Mouse (Mus musculus): ENCODE data around the gene Tmem202. TPM values are rescaled to one million over a fixed set of nuclear protein-coding genes. Genes with fewer than 3 reads are reported as not detected.

The Tmem202 gene
- total and polyA plus RNA-seq, 2 experiments from 2014 or later: 0.38 to 1.2 TPM

DNA sequence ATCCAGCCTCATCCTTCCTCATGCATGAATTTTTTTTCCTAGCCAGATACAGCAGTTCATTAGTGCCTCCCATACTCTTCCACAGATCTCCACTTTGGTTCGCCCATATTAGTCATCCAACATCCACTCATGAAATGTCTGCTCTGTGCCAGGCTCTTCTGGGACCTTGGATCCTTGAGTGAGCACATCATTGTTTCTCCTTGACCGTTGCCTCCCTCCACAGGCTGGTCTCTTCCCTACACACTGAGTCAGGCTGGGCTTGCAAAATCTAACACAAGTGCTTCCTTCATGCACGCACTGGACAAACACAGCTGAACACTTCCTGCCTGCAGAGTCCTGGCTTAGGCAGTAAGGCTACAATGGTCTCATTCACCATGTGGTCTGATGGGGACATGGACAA lies 2.0 kb downstream of the Tmem202 start:
- ATAC-seq (no peak), DNase-seq (no peak)
- Histone ChIP-seq H3K4me1 (ENCODE audit: insufficient read depth) (peaks cover 22% of the 10 kb centered on the region), H3K4me2 (ENCODE audit: low read depth) (no peak overlapping the region), H3K9ac (no peak overlapping the region), H3K27me3 (ENCODE audit: insufficient read depth, low read length) (no peaks in the 10 kb centered on the region), H3K9me3 (ENCODE audit: low read length) (no peaks in the 10 kb centered on the region), H3K4me3 (ENCODE audit: low read depth, low read length) (no peak overlapping the region), H3K27ac (ENCODE audit: low read depth, low read length) (no peak overlapping the region), H3K36me3 (ENCODE audit: insufficient read depth) (no peaks in the 10 kb centered on the region)
- 88% methylated on average over 3 of the region's 3 CpGs for WGBS
- TF ChIP-seq CTCF (IDR thresholded peaks at IDR 0.05; ENCODE audit: low read depth): no peak

DNA sequence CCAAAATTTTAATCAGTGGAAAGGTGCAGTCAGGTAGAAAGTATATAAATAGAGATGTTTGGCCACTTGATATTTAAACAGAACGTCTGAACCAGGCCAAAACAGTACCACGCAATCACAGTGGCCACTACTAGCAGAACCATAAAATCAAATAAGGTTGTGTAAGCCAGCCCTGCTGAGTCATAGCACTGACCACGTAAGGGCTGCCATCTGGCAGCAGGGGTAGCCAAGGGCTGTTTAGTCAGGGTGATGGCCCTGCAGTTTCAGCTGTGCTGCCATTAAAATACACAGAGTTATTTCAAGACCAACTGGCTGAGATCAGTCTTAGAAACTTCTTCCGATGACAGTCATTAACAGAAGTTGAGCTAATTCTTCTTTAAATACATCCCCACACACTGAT lies 5.8 kb downstream of the Tmem202 start:
- H3K4me3 ChIP-seq (ENCODE audit: low read depth, low read length): no peak overlapping the region
- H3K27ac ChIP-seq (ENCODE audit: low read depth, low read length): no peak overlapping the region
- ATAC-seq: no peak
- H3K27me3 ChIP-seq (ENCODE audit: insufficient read depth, low read length): no peaks in the 10 kb centered on the region
- no peak overlapping the region for H3K9ac ChIP-seq
- DNase-seq: no peak
- no peaks in the 10 kb centered on the region for H3K36me3 ChIP-seq (ENCODE audit: insufficient read depth)
- H3K9me3 ChIP-seq (ENCODE audit: low read length): no peaks in the 10 kb centered on the region
- TF ChIP-seq CTCF (IDR thresholded peaks at IDR 0.05; ENCODE audit: low read depth): no peak
- H3K4me2 ChIP-seq (ENCODE audit: low read depth): no peak overlapping the region
- WGBS: 56% methylated on average over 4 of the region's 4 CpGs
- H3K4me1 ChIP-seq (ENCODE audit: insufficient read depth): 0 out of 2 replicates have a peak, but pooled peaks cover 1% of the 10 kb centered on the region

DNA sequence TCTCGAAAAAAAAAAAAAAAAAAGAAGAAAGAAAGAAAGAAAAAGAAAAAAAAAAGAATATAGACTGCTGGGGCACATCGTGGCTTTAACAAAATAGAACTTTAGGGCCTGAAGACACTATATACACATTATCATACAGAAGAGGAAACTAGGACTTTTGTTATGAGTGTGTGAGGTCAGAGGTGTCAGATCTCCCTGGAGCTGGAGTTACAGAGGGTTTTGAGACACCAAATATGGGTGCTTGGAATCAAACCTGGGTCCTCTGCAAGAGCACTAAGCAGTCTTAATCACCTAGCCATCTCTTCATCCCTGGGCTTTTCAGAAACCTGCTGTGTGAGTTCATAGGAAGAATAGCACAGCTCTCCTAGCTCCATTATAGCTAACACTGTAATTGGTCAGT lies 6.2 kb downstream of the Tmem202 start:
- 76% methylated on average over 2 of the region's 2 CpGs for WGBS
- no peak overlapping the region for H3K4me3 ChIP-seq (ENCODE audit: low read depth, low read length)

DNA sequence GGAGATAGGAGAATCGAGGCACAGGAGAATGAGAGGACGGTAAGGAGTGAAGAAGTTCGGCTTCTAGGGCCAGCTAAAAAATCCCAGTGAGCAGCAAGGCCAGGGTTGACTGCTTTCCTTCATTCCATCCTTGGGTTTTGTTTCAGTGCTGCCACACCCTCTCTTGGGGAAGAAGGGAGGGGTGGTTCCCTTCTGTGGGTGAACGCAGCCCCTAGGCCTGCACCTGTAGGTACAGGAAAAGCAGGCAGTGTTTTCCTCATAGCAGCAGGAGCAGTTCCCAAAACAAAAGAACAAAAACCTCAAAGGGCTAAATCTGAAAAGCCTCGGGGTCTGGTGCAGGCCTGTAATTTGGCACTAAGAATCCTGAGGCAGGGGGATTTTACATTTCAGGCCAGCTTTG lies 8.0 kb downstream of the Tmem202 start:
- Histone ChIP-seq H3K4me1 (ENCODE audit: insufficient read depth) (no peaks in the 10 kb centered on the region), H3K27me3 (ENCODE audit: insufficient read depth, low read length) (no peaks in the 10 kb centered on the region), H3K9ac (no peak overlapping the region), H3K36me3 (ENCODE audit: insufficient read depth) (no peaks in the 10 kb centered on the region), H3K9me3 (ENCODE audit: low read length) (no peaks in the 10 kb centered on the region), H3K27ac (ENCODE audit: low read depth, low read length) (no peak overlapping the region), H3K4me2 (ENCODE audit: low read depth) (no peak overlapping the region), H3K4me3 (ENCODE audit: low read depth, low read length) (no peak overlapping the region)
- no peak for ATAC-seq
- 20% methylated on average over 5 of the region's 5 CpGs for WGBS
- DNase-seq: no peak
- TF ChIP-seq CTCF (IDR thresholded peaks at IDR 0.05; ENCODE audit: low read depth): no peak

More for the DNA sequence above, 6.2 kb downstream of the Tmem202 start:
- no peak for TF ChIP-seq CTCF (IDR thresholded peaks at IDR 0.05; ENCODE audit: low read depth)
- Histone ChIP-seq H3K4me1 (ENCODE audit: insufficient read depth) (no peaks in the 10 kb centered on the region), H3K36me3 (ENCODE audit: insufficient read depth) (no peaks in the 10 kb centered on the region), H3K9ac (no peak overlapping the region), H3K27ac (ENCODE audit: low read depth, low read length) (no peak overlapping the region), H3K4me2 (ENCODE audit: low read depth) (no peak overlapping the region), H3K9me3 (ENCODE audit: low read length) (no peaks in the 10 kb centered on the region), H3K27me3 (ENCODE audit: insufficient read depth, low read length) (no peaks in the 10 kb centered on the region)
- DNase-seq: no peak
- no peak for ATAC-seq

DNA sequence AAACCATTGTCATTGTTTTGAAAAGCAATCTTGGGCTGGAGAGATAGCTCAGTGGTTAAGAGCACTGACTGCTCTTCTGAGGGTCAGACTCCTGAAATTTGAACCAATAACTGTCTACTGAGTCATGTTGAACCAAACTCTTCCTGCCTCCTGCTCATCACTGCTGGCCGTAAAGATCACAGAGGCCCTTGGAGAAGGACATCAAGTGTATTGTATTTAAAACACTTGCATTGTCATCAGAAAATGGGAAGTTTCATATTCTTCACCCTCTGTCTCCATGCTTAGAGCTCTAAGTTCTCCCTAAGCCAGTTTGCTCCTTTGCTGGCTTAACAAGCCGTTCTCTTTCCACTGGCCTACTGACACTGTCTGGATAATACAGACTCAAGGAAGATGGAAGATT lies 11.4 kb downstream of the Tmem202 start:
- ATAC-seq: no peak
- Histone ChIP-seq H3K4me1 (ENCODE audit: insufficient read depth) (no peaks in the 10 kb centered on the region), H3K27ac (ENCODE audit: low read depth, low read length) (no peak overlapping the region), H3K36me3 (ENCODE audit: insufficient read depth) (no peaks in the 10 kb centered on the region), H3K9me3 (ENCODE audit: low read length) (no peaks in the 10 kb centered on the region), H3K4me2 (ENCODE audit: low read depth) (no peak overlapping the region), H3K9ac (no peak overlapping the region), H3K27me3 (ENCODE audit: insufficient read depth, low read length) (no peaks in the 10 kb centered on the region), H3K4me3 (ENCODE audit: low read depth, low read length) (no peak overlapping the region)
- WGBS: 85% methylated on average over 2 of the region's 2 CpGs
- DNase-seq: no peak
- TF ChIP-seq CTCF (IDR thresholded peaks at IDR 0.05; ENCODE audit: low read depth): no peak

DNA sequence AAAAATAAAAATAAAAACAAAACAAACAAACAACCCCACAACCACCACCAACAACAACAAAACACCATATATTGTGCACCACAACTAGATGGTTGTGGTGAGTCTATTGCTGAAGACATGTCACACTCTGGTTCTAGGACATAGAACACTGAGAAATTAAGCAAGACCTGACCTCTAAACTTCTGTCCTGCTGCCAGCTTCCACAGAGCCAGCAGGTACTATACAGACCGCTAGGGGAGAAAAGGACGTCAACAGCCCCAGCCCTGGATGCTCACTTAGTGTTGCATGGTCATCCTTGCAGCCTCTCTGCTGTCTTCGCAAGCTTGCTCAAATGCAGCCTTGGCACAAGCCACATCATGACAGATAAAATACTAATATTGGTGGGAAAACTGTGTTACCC lies 12.1 kb downstream of the Tmem202 start:
- Histone ChIP-seq H3K27ac (ENCODE audit: low read depth, low read length) (no peak overlapping the region), H3K4me3 (ENCODE audit: low read depth, low read length) (no peak overlapping the region), H3K9me3 (ENCODE audit: low read length) (no peaks in the 10 kb centered on the region), H3K9ac (no peak overlapping the region), H3K27me3 (ENCODE audit: insufficient read depth, low read length) (no peaks in the 10 kb centered on the region), H3K36me3 (ENCODE audit: insufficient read depth) (no peaks in the 10 kb centered on the region), H3K4me2 (ENCODE audit: low read depth) (no peak overlapping the region), H3K4me1 (ENCODE audit: insufficient read depth) (no peaks in the 10 kb centered on the region)
- no peak for TF ChIP-seq CTCF (IDR thresholded peaks at IDR 0.05; ENCODE audit: low read depth)
- ATAC-seq: no peak
- no peak for DNase-seq
- WGBS: 84% methylated on average over 3 of the region's 3 CpGs

DNA sequence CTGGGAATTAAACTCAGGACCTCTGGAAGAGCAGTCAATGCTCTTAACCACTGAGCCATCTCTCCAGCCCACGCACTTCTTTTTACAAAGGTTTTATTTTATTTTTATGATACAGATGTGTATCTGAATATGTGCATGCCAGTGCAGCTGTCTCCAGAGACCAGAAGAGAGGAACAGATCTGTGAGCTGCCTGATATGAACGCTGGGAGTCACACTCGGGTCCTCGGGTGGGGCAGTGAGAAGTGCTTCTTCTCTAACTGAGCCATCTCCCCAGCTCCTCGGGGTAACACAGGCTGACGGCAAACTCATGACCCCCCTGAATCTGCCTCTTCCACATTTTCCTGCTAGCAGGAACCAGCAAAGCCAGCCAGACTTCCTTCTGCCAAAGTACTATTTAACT lies 12.9 kb downstream of the Tmem202 start:
- TF ChIP-seq CTCF (IDR thresholded peaks at IDR 0.05; ENCODE audit: low read depth): no peak
- WGBS: 82% methylated on average over 6 of the region's 6 CpGs
- ATAC-seq: no peak

DNA sequence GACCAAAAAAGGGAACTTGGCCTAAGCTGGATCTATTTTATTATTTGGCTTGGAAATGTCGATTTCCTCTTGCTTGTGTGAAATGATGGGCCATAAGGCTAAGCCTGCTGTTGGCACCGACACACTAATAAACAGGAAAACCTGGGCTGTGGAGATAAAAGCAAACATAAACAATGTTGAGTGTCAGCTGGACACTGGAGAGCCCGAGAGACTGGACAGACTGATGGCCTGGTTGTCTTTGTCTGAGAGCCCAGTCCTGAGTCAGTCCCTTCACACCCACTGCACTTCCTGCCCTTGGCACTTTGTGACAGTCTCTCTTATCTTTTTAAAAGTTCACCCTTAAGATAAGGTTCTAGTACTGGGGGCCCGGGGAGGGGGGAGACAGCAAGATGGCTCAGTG lies 16.7 kb downstream of the Tmem202 start:
- no peaks in the 10 kb centered on the region for H3K36me3 ChIP-seq (ENCODE audit: insufficient read depth)
- H3K4me2 ChIP-seq (ENCODE audit: low read depth): no peak overlapping the region
- no peak overlapping the region for H3K9ac ChIP-seq
- no peak for TF ChIP-seq CTCF (IDR thresholded peaks at IDR 0.05; ENCODE audit: low read depth)
- ATAC-seq (no peak), DNase-seq (no peak)
- H3K9me3 ChIP-seq (ENCODE audit: low read length): no peaks in the 10 kb centered on the region
- 67% methylated on average over 4 of the region's 4 CpGs for WGBS
- no peaks in the 10 kb centered on the region for H3K4me1 ChIP-seq (ENCODE audit: insufficient read depth)
- H3K4me3 ChIP-seq (ENCODE audit: low read depth, low read length): no peak overlapping the region
- no peaks in the 10 kb centered on the region for H3K27me3 ChIP-seq (ENCODE audit: insufficient read depth, low read length)
- H3K27ac ChIP-seq (ENCODE audit: low read depth, low read length): no peak overlapping the region

More for the DNA sequence above, 12.9 kb downstream of the Tmem202 start:
- Histone ChIP-seq H3K4me1 (ENCODE audit: insufficient read depth) (no peaks in the 10 kb centered on the region), H3K27ac (ENCODE audit: low read depth, low read length) (no peak overlapping the region), H3K4me2 (ENCODE audit: low read depth) (no peak overlapping the region), H3K4me3 (ENCODE audit: low read depth, low read length) (no peak overlapping the region), H3K9ac (no peak overlapping the region), H3K9me3 (ENCODE audit: low read length) (no peaks in the 10 kb centered on the region), H3K27me3 (ENCODE audit: insufficient read depth, low read length) (no peaks in the 10 kb centered on the region), H3K36me3 (ENCODE audit: insufficient read depth) (no peaks in the 10 kb centered on the region)
- no peak for DNase-seq

Measured in forebrain, postnatal 0 days (tissue).